ENCODE assay signal across 7 mouse cellular contexts in genomic region chr3:89277281-89278021, GRCm38 (mm10). TPM values are rescaled to one million over a fixed set of nuclear protein-coding genes. Genes with fewer than 3 reads are reported as not detected.
DNase-seq lines count a peak whose midpoint lies in the region; ATAC-seq and TF ChIP-seq lines count a peak whose summit lies in the region.

No protein-coding gene starts in this region.

- peaks cover 12% of the 10 kb centered on the region for H3K79me3 ChIP-seq in C2C12 (ENCODE audit: low read depth)

- H3K9ac ChIP-seq in heart, embryonic 13.5 days, result peak overlapping the region; percentile 86

- H3K27ac ChIP-seq in heart, embryonic 13.5 days (replicated peaks), result peak overlapping the region; percentile 89

- ATAC-seq in heart, embryonic 13.5 days (ENCODE audit: extremely low read depth, insufficient number of reproducible peaks, low FRiP score, low TSS enrichment), result no peak
- no peak for ATAC-seq in monocyte, adult 5-6 weeks (replicated peaks; ENCODE audit: insufficient number of reproducible peaks, low FRiP score, low TSS enrichment, poor library complexity, severe bottlenecking)

- WGBS in heart, embryonic 13.5 days, result 23% methylated on average over 14 of the region's 14 CpGs

- H3K27me3 ChIP-seq in C2C12 (ENCODE audit: control insufficient read depth, insufficient read depth, insufficient read length), result no peaks in the 10 kb centered on the region
- H3K27me3 ChIP-seq in heart, embryonic 13.5 days (replicated peaks), result peaks cover 6% of the 10 kb centered on the region; the same call in 1 of the 2 replicates

- H3K9me3 ChIP-seq in heart, embryonic 13.5 days, result no peaks in the 10 kb centered on the region

- peaks cover 32% of the 10 kb centered on the region for H3K79me2 ChIP-seq in C2C12 (ENCODE audit: control insufficient read depth, insufficient read depth)

- H3K4me1 ChIP-seq in heart, embryonic 13.5 days, result peaks cover 49% of the 10 kb centered on the region

- DNase-seq in NIH3T3 (ENCODE audit: low read depth), result peak; percentile 68
- DNase-seq in kidney, postnatal 10 days, result peak; percentile 59
- DNase-seq in lung, postnatal 4 days, result peak; percentile 53 to 68
- no peak for DNase-seq in frontal cortex, postnatal 25 days (ENCODE audit: low spot score in 2 of 2)

- H3K4me2 ChIP-seq in heart, embryonic 13.5 days, result peak overlapping the region; percentile 94

- H3K36me3 ChIP-seq in C2C12 (ENCODE audit: control insufficient read depth, insufficient read depth), result peaks cover 13% of the 10 kb centered on the region
- H3K36me3 ChIP-seq in heart, embryonic 13.5 days, result peaks cover 35% of the 10 kb centered on the region

- no peak for TF ChIP-seq CTCF in C2C12 (IDR thresholded peaks at IDR 0.05; ENCODE audit: control insufficient read depth, insufficient read depth, insufficient read length)

- H3ac ChIP-seq in C2C12 (ENCODE audit: control insufficient read depth, insufficient read length, low read depth), result peak overlapping the region; percentile 87

- peak overlapping the region; percentile 45 for H3K4me3 ChIP-seq in C2C12 (ENCODE audit: insufficient read depth, poor library complexity, severe bottlenecking)
- H3K4me3 ChIP-seq in heart, embryonic 13.5 days, result peak overlapping the region; percentile 66

TF ChIP-seq in C2C12, 6 proteins besides CTCF, POLR2A, EP300 and RAD21:
- TF ChIP-seq CEBPB (IDR thresholded peaks at IDR 0.05; ENCODE audit: low read depth) (no peak), MAX (IDR thresholded peaks at IDR 0.05) (no peak)

RNA-seq across cellular contexts. Expression of gene Efna1, which starts 3.5 kb away (rescaled TPM):
- 13.9 TPM for polyA plus RNA-seq in C2C12 (2012; fragmentation: generic; extraction: Trizol)
- 33.3 and 38.4 TPM in 2 replicates for polyA plus RNA-seq in heart, embryonic 13.5 days (2015; fragmentation: Nextera tagmentation; extraction: Ambion mirVana)
- total RNA-seq in monocyte, adult 5-6 weeks (2017), result 0.38 to 0.39 TPM in 2 of 3 replicates, not detected in the other

RNA-seq across cellular contexts. Expression of gene Slc50a1, which starts 7.1 kb away (rescaled TPM):
- polyA plus RNA-seq in C2C12 (2012; fragmentation: generic; extraction: Trizol), result 48.7 TPM
- polyA plus RNA-seq in heart, embryonic 13.5 days (2015; fragmentation: Nextera tagmentation; extraction: Ambion mirVana), result 40.6 and 40.7 TPM in 2 replicates
- total RNA-seq in monocyte, adult 5-6 weeks (2017), result 58.3 to 94.6 TPM (median 67.9 TPM) in 3 replicates

RNA-seq across cellular contexts. Expression of gene Dpm3, which starts 18.3 kb away (rescaled TPM):
- 228 TPM for polyA plus RNA-seq in C2C12 (2012; fragmentation: generic; extraction: Trizol)
- polyA plus RNA-seq in heart, embryonic 13.5 days (2015; fragmentation: Nextera tagmentation; extraction: Ambion mirVana), result 77.5 and 85.1 TPM in 2 replicates
- total RNA-seq in monocyte, adult 5-6 weeks (2017), result 67.3 to 102 TPM (median 83.1 TPM) in 3 replicates

RNA-seq across cellular contexts. Expression of gene Trim46, which starts 31.3 kb away (rescaled TPM):
- 11.0 TPM for polyA plus RNA-seq in C2C12 (2012; fragmentation: generic; extraction: Trizol)
- 0.70 and 0.76 TPM in 2 replicates for polyA plus RNA-seq in heart, embryonic 13.5 days (2015; fragmentation: Nextera tagmentation; extraction: Ambion mirVana)
- total RNA-seq in monocyte, adult 5-6 weeks (2017), result 0.53 to 2.3 TPM in 2 of 3 replicates, not detected in the other

RNA-seq across cellular contexts. Expression of gene Krtcap2, which starts 31.7 kb away (rescaled TPM):
- polyA plus RNA-seq in C2C12 (2012; fragmentation: generic; extraction: Trizol), result 299 TPM
- 216 and 229 TPM in 2 replicates for polyA plus RNA-seq in heart, embryonic 13.5 days (2015; fragmentation: Nextera tagmentation; extraction: Ambion mirVana)
- 53.3 to 77.9 TPM (median 61.9 TPM) in 3 replicates for total RNA-seq in monocyte, adult 5-6 weeks (2017)

Comparison
In these comparisons a context has a peak if more than half of its experiments do, and no peak if none do; other contexts are left out.
1. DNase-seq: peak in NIH3T3 (single experiment), kidney, postnatal 10 days (single experiment) and lung, postnatal 4 days (2 of 2); none in frontal cortex, postnatal 25 days (0 of 2).